Mouse (Mus musculus) neutrophil, adult 83 days (primary cell): ENCODE results near the gene Nop58. TPM values are rescaled to one million over a fixed set of nuclear protein-coding genes. Genes with fewer than 3 reads are reported as not detected.

ENCODE experiments used
- total RNA-seq, 2 experiments: library from RNA; stranded (reverse); gene quantifications; one replicate each; pipeline ENCODE4 v1.2.4; 2023

Nop58 gene
- total RNA-seq = 10 to 100 TPM; 62.7 to 69.8 TPM

GRCm38 (mm10) chr1:59684819-59685755, at the start of gene Nop58:
TSS of gene Nop58 (plus strand) at chr1:59684971.

GRCm38 (mm10) chr1:59670641-59671168, 14.1 kb upstream of the Nop58 start, which contains the start of gene Sumo1:
TSS of gene Sumo1 (minus strand) at chr1:59670834.

DNA sequence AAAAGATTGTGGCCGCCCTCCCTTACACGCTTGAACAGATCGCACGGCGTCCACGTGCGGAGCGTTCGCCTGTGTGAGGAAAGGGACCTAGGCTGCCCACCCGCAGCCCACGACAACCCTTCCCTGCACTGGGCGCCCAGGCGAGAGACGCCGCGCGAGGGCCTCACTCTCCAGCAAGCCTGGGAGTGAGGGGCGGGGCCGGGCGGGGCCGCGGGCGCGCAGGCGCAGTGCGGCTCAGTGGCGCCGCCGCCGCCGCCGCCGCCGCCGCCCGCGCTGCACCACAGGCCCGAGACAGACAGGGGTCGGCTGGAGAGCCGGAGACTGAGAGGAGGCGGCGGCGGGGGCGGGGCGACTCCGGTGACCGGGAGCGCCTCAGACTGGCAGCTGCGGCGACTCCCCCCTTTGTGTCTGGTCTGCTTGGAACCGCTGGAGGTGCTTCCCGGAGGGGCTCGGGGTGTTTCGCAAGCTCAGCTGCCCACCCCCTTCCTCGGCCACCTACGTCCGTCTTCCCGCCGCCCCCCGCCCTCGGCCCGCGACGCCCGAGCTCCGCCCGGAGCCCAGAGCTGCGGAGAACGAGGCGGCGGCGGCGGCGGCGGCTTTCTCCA, 78.5 kb downstream of the Nop58 start, which contains the start of gene Bmpr2:
Gene Bmpr2 (plus strand): TSS at position 237 of the 605 bp plus-strand sequence.

Other genes with a start within 250 kb of the Nop58 start
- gene Fzd7, start 202.5 kb upstream of the Nop58 start, total RNA-seq = 1 to 10 TPM; 3.2 to 3.6 TPM
- under 1 TPM in 1 of 2 experiments, not detected in 1; 0.50 TPM for gene Gm973, start 168.7 kb upstream of the Nop58 start, total RNA-seq
- gene Sumo1, start 14.1 kb upstream of the Nop58 start, total RNA-seq = 10 to 100 TPM; 61.8 to 68.8 TPM
- gene Bmpr2, start 78.4 kb downstream of the Nop58 start, total RNA-seq = 10 to 100 TPM; 18.1 to 20.9 TPM
- gene Fam117b, start 228.0 kb downstream of the Nop58 start, total RNA-seq = 10 to 100 TPM; 60.7 to 68.5 TPM